Mouse (Mus musculus): ENCODE data around the gene Pim1.
A peak's percentile ranks its signal among the peaks of the same experiment; 100 is the strongest.
"Not testable (repeated sequence)": the region's sequence is repeated elsewhere in the genome, so short reads cannot be mapped to it uniquely, and the experiment has no call there.

Pim1 gene

DNA sequence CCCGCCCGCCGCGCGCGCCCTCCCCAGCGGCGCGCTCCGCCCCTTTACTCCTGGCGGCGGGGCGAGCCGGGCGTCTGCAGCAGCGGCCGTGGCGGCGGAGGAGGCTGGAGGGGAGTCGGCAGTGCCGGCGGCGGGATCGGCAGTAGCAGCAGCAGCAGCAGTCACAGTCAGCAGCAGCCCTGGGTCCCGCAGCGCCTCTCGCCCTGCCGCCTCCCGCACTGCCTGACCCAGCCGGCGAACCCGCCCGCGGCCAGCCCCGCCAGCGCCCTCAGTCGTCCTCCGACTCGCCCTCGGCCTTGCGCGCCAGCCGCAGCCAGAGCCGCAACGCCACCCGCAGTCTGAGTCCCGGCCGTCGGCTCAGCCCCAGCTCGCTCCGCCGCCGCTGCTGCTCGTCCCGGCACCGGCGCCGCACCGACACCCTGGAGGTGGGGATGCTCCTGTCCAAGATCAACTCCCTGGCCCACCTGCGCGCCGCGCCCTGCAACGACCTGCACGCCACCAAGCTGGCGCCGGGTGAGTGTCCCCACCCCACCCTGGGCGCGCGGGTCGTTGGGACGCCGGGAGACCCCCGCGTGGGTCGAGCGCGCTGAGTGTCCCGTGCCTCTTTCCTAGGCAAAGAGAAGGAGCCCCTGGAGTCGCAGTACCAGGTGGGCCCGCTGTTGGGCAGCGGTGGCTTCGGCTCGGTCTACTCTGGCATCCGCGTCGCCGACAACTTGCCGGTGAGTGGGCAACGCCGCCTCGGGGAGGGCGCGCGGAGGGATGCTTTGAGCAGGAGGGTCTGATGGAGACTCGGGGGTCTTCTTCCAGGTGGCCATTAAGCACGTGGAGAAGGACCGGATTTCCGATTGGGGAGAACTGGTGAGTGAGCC is at the start of gene Pim1:
Gene Pim1 (plus strand): TSS at position 41 of the 869 bp plus-strand sequence.
- DNase-seq = peak; percentile 79

DNA sequence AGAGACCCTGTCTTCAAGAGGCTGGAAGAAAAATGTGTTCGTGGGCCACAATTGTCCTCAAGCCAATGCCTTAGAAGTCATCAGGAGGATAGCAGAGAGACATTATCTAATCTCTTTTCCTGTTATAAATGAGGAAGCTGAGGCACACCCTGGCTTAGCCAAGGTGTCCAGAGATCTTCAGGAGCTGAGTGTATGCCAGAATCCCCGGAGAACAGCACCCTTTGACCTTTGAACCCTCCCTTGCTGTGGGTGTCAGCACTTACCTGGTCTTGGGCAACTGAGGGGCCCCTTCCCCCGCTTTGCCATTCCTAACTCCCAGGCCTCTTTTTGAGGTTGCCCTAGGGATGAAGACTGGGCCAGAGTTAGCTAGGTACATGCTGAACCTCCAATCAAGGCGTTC is 49.0 kb upstream of the Pim1 start:
- no peak for DNase-seq

DNA sequence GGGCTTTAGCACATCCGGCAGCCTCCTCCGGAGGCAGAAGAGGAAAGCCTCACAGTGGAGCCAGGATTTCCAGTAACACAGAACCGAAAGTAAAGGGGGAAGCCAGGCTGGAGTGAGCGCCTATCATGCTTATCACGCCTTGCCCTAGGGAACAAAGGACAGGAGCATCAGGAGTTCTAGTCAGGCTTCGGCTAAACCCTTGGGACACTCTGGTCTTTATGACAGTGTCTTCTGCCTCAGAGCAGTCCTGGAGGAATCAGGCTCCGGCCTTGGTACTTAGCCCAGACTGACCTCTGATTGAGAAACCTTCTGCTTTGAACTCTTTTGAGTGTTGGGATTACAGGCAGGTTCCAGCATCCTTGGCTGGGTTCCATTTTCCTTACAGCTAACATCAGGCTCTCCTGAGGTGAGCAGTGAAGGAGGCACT is 48.4 kb upstream of the Pim1 start:
- peak; percentile 40 for DNase-seq

DNA sequence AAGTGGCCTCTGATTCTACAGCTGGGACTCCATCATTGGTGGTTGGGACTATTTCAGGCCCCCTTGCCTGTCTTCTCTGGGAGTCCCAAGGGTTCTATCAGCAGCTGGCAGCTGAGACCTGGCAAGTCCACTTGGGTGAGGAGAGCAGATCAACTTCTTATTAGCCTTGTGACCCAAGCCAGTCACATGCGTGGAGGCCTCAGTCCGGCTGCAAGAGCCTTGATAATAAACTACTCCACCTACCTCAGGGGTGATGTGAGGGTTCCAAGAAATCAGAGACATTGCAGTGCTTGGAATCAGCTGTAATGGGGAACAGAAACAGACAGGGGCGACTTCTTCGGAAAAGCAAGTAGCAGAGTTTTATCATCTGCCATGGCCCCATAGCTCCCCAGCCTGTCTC is 46.8 kb upstream of the Pim1 start:
- peak; percentile 91 for DNase-seq

DNA sequence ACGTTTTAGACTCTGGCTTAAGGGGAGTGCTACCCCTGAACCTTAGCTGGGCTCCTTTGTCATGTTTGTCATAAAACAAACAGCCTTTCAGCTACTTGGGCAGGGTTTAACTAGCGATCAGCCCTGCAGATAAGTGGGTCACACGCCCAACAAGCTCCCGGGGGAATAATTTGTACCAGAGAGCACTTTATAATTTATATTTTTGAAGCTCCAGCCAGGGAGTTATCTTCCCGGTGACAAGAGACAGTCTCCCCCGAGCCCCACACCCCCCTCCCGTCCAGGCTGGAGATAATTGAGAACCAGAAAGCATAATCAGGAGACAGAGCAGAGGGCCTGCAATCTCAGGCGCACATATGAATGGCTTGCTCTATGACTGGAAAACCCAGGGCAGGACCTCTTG is 45.5 kb upstream of the Pim1 start:
- DNase-seq = peak; percentile 78

DNA sequence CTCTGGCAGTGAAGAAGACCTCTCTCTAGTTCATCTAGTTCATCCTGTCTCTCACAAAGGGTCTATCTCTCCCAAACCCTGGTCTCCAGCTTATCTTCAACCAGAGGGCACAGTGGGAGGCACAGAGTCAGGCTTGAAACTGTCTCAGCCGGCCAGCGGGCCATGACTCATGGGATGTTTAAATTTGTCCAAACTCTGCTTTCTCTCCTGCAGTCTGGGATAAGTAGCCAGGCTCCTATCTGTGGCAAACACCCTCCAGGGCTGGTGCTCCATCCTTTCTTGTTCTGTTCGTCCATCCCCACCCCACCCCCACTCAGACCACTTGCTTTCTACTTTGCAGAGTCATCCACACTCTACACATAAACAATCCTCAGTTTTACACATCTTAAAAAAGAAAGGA is 43.2 kb upstream of the Pim1 start:
- peak; percentile 94 for DNase-seq

DNA sequence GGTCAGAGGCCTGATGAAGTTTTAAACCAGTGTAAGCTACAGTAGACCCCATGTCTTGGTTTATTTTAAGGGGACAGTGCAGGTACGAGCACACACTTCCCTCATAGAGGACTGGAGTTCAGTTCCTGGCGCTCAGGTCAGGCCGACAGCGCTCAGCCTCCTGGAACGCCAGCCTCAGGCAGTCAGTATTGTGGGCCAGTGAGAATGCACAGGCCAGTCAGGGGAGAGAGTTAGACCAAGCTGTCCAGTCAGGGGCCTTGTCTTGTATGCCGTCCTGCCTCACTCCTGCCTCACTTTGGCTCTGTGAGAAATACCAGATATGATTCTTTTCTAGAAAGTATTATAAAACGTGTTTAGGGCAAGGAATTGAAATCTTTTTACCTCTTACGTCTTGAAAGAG is 42.5 kb upstream of the Pim1 start:
- DNase-seq = peak; percentile 53

DNA sequence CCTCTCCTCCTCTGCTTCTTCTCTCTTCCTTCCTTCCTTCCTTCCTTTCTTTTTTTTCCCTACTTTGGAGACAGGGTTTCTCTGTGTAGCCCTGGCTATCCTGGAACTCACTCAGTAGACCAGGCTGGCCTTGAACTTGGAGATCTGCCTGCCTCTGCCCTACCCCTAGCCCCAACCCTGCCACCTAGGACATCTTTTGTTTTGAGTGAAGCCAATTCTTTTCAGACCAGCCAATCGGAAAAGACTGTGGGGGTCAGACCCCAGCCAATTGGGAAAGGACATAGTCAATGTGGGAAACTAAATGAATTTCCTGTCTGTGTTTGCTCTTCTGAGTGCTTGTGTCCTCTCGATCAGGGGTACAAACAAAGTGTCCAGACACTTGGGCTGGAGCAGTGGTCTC is 42.0 kb upstream of the Pim1 start:
- DNase-seq = no peak

DNA sequence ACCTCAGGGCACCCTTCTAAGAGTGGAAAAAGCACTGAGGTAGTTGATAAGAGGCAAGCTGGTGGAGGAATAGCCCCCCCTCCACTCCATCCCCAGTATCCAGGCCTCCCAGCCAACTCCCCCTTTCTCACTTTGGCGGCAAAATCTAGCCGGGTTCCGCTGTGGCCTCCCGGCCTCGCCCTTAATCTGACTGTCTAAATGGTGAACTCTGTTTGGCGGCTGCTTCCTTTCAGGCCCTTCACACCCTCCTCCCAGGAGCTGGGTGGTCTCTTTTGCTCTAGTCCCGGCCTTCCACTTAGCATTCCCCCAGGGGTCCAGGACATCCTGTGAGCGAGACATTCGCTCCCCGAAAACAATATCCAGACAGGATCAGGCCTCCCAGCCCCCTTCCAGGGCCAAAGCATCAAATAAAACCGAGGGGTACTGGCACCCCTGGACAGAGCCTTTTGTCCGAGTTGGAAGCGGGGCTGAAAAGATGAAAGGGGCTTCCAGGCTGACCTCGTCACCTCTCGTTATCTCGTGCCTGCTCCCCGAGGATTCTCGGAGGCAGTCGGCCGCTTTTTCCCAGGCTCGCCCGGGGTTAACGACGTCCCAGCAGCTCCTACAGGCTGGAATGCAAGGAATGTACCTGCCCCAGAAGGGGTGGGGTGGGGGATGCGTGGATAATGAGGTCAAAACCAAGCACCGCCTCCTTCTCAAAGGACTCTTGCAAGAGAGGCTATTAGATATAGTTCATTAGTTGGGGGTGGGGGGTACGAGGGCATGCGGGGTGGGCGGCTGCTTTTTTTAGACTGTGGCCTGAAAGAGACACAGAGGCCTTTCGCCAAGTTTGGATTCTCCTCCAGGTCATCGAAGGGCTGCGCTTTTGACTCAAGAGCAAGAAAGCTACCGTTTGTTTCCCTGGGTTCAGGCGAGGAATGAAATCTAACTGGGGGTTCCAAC is 39.4 kb upstream of the Pim1 start:
- peak; percentile 51 for DNase-seq

DNA sequence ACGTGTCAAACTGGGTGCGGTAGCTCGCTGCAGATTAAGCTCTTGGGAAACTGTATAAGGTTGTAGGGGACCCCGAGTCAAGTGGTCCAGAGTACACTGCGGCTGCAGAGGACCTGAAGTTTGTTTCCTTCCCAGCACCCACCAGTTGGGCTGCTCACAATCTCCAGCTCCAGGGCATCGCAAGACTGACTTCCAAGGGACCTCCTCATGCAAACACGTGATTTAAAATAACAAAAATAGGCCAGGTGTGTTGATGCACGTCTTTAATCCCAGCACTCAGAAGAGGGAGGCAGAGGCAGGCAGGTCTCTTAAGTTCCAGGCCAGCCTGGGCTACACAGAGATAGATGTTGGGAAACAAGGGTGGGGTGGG is 38.7 kb upstream of the Pim1 start:
- DNase-seq = no peak

DNA sequence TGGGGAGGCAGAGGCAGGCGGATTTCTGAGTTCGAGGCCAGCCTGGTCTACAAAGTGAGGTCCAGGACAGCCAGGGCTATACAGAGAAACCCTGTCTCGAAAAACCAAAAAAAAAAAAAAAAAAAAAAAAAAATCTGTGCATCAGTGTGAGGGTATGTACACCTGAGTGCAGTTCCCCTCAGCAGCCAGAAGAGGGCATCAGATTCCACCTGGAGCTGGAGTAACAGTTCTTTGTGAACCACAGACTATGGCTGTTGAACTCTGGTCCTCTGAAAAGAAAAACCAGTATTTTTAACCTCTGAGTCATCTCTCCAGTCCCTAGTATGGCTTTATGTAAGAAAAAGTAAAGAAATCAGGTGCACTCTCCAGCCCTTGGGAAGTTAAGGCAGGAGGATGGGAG is 36.4 kb upstream of the Pim1 start:
- not testable (repeated sequence) for DNase-seq

DNA sequence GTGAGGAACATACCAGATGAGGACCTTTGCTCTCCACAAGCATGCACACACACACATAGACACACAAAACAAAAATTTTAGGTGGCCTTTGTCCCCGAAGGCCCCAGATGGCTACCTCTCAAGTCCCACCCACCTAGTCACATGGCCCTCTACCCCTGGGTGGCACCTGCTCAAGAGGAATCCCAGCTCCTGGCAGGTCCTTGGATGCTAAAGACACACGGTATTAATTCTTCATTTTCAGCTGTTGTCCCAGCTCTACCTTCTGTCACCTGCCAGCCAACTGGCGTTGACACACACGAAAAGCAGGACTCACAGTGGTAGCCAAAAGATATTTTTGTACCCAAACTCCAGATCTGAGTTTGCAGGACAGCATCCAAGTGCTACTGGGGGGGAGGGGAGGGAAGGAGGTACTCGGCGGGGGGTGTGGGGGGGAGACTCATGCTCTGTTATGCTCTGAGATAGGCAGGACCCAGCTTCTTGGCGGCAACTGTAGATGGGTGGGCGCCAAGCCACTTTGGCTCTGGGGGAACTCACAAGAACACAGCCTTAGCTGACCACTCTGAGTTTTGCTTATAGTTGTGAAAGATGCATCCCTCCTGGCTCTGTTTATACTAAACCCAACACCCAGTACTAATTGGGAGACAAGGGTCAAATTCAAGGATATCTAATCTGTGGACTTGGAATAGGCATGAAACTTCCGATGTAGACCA is 35.0 kb upstream of the Pim1 start:
- DNase-seq = no peak

DNA sequence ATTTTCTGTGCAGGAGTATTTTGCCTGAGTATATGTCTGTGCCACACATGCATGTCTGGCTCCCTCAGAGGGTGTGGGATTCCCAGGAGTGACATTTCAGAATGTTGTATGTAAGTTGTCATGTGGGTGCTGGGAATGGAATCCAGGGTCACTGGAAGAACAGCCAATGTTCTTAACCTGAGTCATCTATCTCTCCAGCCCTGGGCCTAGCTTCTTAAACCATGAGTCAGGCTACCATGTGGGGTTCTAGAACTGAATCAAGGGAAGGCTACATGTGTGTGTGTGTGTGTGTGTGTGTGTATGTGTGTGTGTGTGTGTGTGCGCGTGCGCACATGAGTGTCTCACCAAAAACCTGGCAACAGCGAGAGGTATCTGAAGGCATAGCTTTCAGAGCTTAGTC is 34.1 kb upstream of the Pim1 start:
- DNase-seq = no peak

DNA sequence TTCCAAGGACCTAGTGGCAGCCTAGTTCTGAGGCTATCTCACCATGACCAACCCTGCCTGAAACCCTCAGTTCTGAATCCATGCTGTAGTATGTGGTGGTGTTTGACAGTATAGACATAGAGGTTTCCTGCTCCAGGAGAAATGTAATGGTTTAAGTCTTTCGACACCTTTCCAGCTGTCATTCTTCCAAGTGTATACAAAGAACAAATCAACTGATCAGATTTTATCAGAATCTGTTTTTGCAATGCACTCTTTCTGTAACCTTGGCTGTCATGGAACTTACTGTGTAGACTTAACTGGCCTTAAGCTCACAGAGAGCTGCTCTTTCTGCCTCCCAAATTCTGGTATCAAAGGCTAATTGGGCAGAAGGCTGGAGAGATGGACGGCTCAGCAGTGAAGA is 33.6 kb upstream of the Pim1 start:
- no peak for DNase-seq

DNA sequence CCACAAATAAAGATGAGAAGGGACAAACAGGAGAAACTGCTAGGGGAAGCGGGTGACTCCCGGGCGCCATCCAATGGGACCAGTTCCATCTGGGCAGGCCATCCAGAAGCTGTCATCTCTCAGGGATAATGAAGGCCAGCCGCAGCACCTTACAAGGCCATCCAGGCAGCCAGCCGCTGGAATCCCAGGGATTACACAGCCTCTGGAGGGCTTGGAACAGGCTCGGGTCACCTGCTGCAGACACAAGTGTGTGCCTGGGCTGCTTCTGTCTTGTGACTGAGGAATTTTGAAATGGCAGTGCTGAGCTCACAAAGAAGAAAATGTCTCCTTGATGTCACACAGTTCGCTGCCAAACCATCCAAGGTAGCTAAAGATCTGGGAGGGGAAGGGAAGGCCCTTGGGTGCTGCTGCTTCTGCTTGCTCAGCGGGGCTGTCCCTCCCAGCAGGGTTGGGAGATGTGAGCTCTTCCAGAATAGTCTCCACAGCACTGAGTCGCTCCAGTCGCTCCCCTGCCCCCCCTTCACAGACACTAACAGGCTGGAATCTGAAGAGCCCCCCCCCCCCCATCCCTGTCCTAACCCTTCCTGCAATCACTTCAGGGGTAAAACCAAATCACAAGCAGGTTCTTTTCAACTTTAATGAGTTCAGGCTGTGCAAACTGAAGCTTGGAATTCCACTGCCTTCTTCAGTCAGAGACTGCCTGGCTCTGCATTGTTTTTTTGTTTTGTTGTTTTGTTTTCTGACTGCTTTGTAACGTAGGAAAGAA is 32.6 kb upstream of the Pim1 start:
- no peak for DNase-seq

DNA sequence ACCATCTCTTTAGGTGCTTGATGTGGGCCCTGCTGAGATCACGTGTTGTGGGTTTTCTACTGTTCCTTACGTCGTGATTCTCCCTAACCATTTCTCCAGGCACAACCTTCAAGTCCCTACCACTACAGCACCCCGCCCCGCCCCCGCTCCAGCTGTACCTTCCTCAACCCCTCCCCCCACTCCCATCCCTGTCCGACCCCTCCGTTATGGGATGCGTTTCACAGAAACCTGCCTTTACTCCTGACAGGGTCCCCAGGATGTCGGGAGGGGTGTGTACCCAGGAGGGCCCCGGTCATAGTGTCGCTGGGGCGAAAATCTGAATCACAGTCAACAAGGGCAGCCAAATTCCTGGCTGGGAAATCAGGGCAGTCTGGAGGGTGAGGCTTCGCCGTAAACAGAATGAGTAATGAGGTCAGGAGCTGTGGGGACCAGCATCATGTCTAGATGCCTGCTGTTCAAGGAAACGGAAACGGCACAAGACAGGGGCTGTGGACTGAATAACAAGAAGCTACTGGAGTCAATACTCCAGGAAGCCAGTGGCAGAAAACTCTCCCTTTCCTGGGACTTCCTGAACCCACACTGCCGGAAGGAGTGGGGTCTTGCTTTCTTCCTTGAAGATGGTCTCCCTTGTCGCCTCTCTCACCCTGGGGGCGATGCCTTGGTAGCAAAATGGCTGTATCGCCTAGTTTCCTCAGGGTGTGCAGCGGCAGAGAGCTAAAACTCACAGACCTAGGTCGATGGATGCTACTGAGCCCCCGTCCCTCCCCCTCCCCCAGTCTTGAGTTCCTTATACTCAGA is 31.0 kb upstream of the Pim1 start:
- DNase-seq = peak; percentile 22

DNA sequence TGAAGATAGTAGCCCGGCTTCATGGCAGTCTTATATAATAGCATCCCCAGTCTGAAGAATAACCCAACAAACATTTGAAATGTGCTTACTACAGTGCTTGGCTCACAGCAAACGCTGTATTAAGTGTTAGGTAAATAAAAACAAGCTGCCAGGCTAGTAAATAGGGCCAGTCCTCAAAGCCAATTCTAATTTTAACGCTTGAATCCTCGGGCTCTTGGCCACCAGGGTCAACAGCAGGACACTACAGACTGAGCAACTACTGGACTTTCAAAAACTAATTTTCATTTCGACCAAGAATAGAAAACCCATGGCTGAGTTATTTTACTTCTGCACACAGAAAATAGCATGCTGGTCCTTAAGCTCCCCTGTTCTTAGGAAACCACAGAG is 30.4 kb upstream of the Pim1 start:
- DNase-seq = no peak

DNA sequence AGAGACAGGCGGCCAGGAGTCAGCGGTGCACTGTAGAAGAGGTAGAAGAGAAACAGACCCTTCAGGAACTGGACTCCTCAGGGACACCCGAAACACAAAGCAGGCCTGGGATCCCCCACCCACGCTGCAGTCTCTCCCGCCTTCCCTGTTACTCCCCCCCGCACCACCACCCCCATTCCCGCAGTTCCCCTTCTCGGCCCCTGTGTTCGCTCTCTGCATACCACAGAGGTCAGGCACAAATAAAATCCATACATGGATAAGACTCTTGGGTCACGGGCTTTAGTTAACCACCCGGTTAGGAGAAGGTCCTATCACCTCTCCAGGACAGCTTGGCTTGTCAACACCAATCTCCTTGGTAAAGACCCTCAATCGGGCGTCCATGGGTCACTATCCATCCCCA is 26.9 kb upstream of the Pim1 start:
- DNase-seq = peak; percentile 23

DNA sequence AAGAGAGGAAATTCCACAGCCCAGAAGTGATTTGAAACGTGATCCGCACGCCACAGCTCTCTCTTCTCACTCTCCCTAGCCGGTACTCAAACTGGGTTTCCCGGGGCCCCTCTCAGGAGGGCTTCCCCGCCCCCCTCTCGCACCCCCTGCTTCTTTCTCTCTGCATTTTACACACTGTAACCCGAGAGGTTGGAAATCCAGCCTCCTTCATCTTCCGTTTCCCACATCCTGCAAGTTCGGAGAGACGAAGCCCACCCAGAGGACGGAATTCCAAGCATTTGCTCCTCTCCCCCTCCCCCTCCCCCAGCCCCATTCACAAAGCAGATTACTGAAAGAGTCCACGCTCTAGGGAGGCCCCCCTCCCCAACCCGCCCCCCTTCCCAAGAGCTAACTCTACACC is 26.5 kb upstream of the Pim1 start:
- peak; percentile 66 for DNase-seq

DNA sequence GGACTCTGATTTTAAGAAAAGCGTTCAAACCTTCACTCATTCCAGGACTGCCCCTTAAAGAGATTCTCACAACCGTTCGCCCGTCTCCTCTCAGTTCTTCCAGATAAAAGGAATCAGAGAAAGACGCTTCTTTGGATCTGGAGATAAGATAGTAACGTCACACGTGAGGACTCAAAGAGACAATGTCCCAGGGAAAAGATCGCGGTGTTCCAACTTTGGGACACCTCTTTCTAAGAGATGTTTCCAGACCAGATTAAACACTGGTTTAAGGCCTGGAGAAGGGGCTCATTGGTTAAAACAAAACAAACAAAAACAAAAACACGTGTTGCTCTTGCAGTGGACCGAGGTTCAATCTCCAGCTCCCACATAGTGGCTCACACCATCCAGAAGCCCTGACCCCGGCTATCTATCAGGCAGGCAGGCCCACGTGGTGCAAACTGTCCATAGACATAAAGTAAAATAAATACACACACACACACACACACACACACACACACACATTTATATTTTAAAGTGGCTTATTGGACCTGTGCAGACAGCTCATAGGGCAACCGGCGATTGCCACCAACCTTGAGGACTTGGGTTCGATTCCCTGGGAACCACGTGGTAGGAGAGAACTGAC is 25.9 kb upstream of the Pim1 start:
- no peak for DNase-seq

DNA sequence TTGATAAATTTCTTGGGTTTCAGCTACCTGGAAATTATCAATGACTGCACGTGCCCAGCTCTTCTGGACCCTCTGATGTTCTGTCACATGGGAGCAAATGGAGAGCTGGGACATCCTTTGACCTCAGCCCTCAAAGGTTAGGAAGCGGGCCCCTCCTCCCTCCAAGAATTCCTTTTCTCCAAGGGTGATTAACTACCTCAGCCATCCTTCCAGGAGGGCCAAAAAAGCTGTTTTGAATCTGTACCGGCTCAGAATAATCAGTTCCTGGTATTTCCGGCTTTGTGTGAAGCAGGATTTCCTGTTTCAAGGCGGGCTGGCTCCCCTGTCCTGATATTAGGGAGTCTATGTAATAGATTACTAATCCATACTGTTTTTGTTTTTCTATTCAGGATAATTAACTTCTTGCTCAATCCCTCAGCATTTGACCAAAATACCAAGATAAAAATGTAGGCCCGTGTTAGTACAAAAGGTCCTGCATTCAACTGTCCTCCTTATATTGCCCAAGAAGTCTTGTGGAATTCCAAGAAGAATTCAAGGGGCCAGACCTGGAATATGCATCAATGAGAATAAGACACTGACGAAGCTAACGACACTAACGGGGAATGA is 25.0 kb upstream of the Pim1 start:
- DNase-seq = no peak
